In the genomic region with DNA sequence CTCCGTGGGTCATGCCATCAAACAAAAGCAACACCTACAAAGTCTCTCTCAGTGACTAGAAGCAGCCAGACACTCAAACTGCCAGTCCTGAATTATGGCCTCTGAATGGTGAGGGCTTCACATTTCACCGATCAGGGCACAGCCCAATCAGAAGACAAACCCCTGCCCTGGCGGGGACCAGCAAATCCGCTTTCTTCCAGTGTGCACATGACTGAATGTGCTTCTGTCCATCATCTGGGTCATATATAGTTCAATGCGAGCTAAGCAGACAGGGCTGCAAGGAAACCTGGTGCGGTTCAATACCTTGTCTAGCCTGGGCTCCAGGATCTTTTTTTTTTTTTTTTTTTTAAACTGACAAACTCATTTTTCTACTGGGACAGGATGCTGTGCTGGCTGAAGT, we compare ENCODE assay signal across 8 mouse cellular contexts.
A peak's percentile ranks its signal among the peaks of the same experiment; 100 is the strongest.
DNase-seq lines count a peak whose midpoint lies in the region; ATAC-seq and TF ChIP-seq lines count a peak whose summit lies in the region.

No protein-coding gene starts in this region.

- H3K4me2 ChIP-seq in forebrain, embryonic 11.5 days (ENCODE audit: low read depth, low read length, severe bottlenecking): peak overlapping the region; percentile 48
- peak overlapping the region; percentile 81 for H3K4me2 ChIP-seq in heart, postnatal 0 days (ENCODE audit: low read depth, low read length)
- peak overlapping the region; percentile 74 for H3K4me2 ChIP-seq in lung, embryonic 16.5 days (ENCODE audit: low read depth, low read length)

- no peak overlapping the region for H3K9ac ChIP-seq in ES-E14 (ENCODE audit: insufficient read depth, low read depth, low read length, poor library complexity, severe bottlenecking)
- H3K9ac ChIP-seq in forebrain, embryonic 11.5 days (ENCODE audit: low read length): peak overlapping the region; percentile 79
- peak overlapping the region; percentile 80 for H3K9ac ChIP-seq in heart, postnatal 0 days (replicated peaks; ENCODE audit: low read depth, low read length)
- H3K9ac ChIP-seq in lung, embryonic 16.5 days (ENCODE audit: low read length): peak overlapping the region; percentile 89

- DNase-seq in ES-E14 (ENCODE audit: low read depth, low spot score): no peak
- DNase-seq in brain, embryonic 18.5 days (ENCODE audit: low read depth, low spot score): peak; percentile 60
- DNase-seq in forebrain, embryonic 11.5 days (ENCODE audit: low spot score): peak; percentile 90
- peak; percentile 92 for DNase-seq in heart, postnatal 0 days (ENCODE audit: low spot score)
- peak; percentile 51 to 78 for DNase-seq in kidney, postnatal 25 days
- peak; percentile 69 for DNase-seq in ovary, adult 18-20 months (ENCODE audit: low spot score)
- DNase-seq in thymus, postnatal 4 days: peak; percentile 62

- no peak for TF ChIP-seq EP300 in heart, postnatal 0 days (IDR thresholded peaks at IDR 0.05; ENCODE audit: low read depth)

- no peaks in the 10 kb centered on the region for H3K36me3 ChIP-seq in ES-E14 (ENCODE audit: control insufficient read depth, insufficient read depth, low read length, poor library complexity, severe bottlenecking)
- no peaks in the 10 kb centered on the region for H3K36me3 ChIP-seq in forebrain, embryonic 11.5 days (ENCODE audit: control insufficient read depth, insufficient read depth, low read length)
- H3K36me3 ChIP-seq in heart, postnatal 0 days (replicated peaks; ENCODE audit: control insufficient read depth, insufficient read depth, low read length): no peaks in the 10 kb centered on the region
- no peaks in the 10 kb centered on the region for H3K36me3 ChIP-seq in lung, embryonic 16.5 days (ENCODE audit: control insufficient read depth, insufficient read depth, low read length)

- peak; percentile 91 for ATAC-seq in forebrain, embryonic 11.5 days (replicated peaks; ENCODE audit: low FRiP score)
- ATAC-seq in heart, postnatal 0 days (ENCODE audit: insufficient read depth, low read depth): peak; percentile 94
- ATAC-seq in lung, embryonic 16.5 days (ENCODE audit: low read depth): peak; percentile 94

- 3% methylated on average over 6 of the region's 6 CpGs for WGBS in forebrain, embryonic 11.5 days
- WGBS in heart, postnatal 0 days: 6% methylated on average over 6 of the region's 6 CpGs
- 5% methylated on average over 6 of the region's 6 CpGs for WGBS in lung, embryonic 16.5 days

- H3K9me3 ChIP-seq in ES-E14 (ENCODE audit: control insufficient read depth, insufficient read depth, low read depth, low read length): no peaks in the 10 kb centered on the region
- no peaks in the 10 kb centered on the region for H3K9me3 ChIP-seq in forebrain, embryonic 11.5 days (ENCODE audit: control insufficient read depth, low read length)
- no peaks in the 10 kb centered on the region for H3K9me3 ChIP-seq in heart, postnatal 0 days (replicated peaks; ENCODE audit: control insufficient read depth, low read length)
- no peaks in the 10 kb centered on the region for H3K9me3 ChIP-seq in lung, embryonic 16.5 days (ENCODE audit: control insufficient read depth, low read length)

- no peak overlapping the region; the same call in 1 of the 2 replicates for H3K27ac ChIP-seq in ES-E14 (ENCODE audit: insufficient read depth, low read depth, low read length, poor library complexity, severe bottlenecking)
- H3K27ac ChIP-seq in forebrain, embryonic 11.5 days (ENCODE audit: low read depth, low read length): peak overlapping the region; percentile 99
- H3K27ac ChIP-seq in heart, postnatal 0 days (ENCODE audit: low read depth): peak overlapping the region; percentile 97
- peak overlapping the region; percentile 99 for H3K27ac ChIP-seq in lung, embryonic 16.5 days (ENCODE audit: low read length)

- no peak for TF ChIP-seq CTCF in heart, postnatal 0 days (IDR thresholded peaks at IDR 0.05; ENCODE audit: low read depth)

- in situ Hi-C loops in ES-E14 (cut with MboI; ENCODE audit: low sequenced_read_pairs in 2 of 2, unreplicated experiment in 2 of 2): no loop called here

- peak overlapping the region in 1 of 2 experiments; percentile 16; a peak in 1 of 4 replicates for H3K4me3 ChIP-seq in ES-E14 (ENCODE audit: insufficient read depth in 1 of 2, low read depth in 1 of 2, low read length in 2 of 2, poor library complexity in 1 of 2, severe bottlenecking in 1 of 2)
- peak overlapping the region; percentile 40 for H3K4me3 ChIP-seq in forebrain, embryonic 11.5 days (ENCODE audit: low read depth, low read length)
- peak overlapping the region; percentile 67 for H3K4me3 ChIP-seq in heart, postnatal 0 days (ENCODE audit: low read depth, low read length)
- peak overlapping the region; percentile 74 for H3K4me3 ChIP-seq in lung, embryonic 16.5 days (ENCODE audit: low read length)

- H3K27me3 ChIP-seq in forebrain, embryonic 11.5 days (ENCODE audit: control insufficient read depth, insufficient read depth, low read length): no peaks in the 10 kb centered on the region
- no peaks in the 10 kb centered on the region for H3K27me3 ChIP-seq in heart, postnatal 0 days (ENCODE audit: control insufficient read depth, insufficient read depth, low read length)
- no peaks in the 10 kb centered on the region for H3K27me3 ChIP-seq in lung, embryonic 16.5 days (ENCODE audit: control insufficient read depth, insufficient read depth, low read depth, low read length)

- peaks cover 2% of the 10 kb centered on the region in 2 experiments; a peak in 1 of 4 replicates for H3K4me1 ChIP-seq in ES-E14 (ENCODE audit: control insufficient read depth in 2 of 2, insufficient read depth in 2 of 2, low read length in 2 of 2, poor library complexity in 1 of 2)
- H3K4me1 ChIP-seq in forebrain, embryonic 11.5 days (replicated peaks; ENCODE audit: control insufficient read depth, insufficient read depth, low read length): no peaks in the 10 kb centered on the region; the same call in 1 of the 2 replicates
- peaks cover 5% of the 10 kb centered on the region; the same call in 1 of the 2 replicates for H3K4me1 ChIP-seq in heart, postnatal 0 days (ENCODE audit: control insufficient read depth, insufficient read depth)
- H3K4me1 ChIP-seq in lung, embryonic 16.5 days (replicated peaks; ENCODE audit: control insufficient read depth, insufficient read depth, low read length): peaks cover 10% of the 10 kb centered on the region

TF ChIP-seq in ES-E14, 5 proteins besides CTCF, POLR2A, EP300 and RAD21:
- TF ChIP-seq MAFK (IDR thresholded peaks at IDR 0.05; ENCODE audit: insufficient read depth, low read depth, low read length) (no peak), ZNF384 (IDR thresholded peaks at IDR 0.05; ENCODE audit: low read depth, low read length) (peak; percentile 48; the same call in 1 of the 2 replicates)
